Mouse (Mus musculus) kidney, postnatal 0 days (tissue): ENCODE results near the gene Gm42420. TPM values are rescaled to one million over a fixed set of nuclear protein-coding genes. Genes with fewer than 3 reads are reported as not detected.

ENCODE experiments used
- ATAC-seq: fragments of 200-750 bp; cut with Nextera tagmentation; replicated peaks from 2 replicates; pipeline ENCODE4 v1.8.0; 2017; ENCODE audit warnings: low read depth, moderate number of reproducible peaks, moderate TSS enrichment, moderate library complexity; ENCODE audit not compliant: low FRiP score
- DNase-seq: peaks from one replicate; pipeline ENCODE4 v3.0.0-alpha.2; 2016; ENCODE audit warnings: low spot score
- H3K27ac ChIP-seq: fragments of 300-500 bp; sonication (generic); 2 replicates; pipeline ENCODE4 v1.5.1; 2014; ENCODE audit warnings: mild to moderate bottlenecking
- H3K27me3 ChIP-seq: fragments of 300-500 bp; sonication (generic); 2 replicates; pipeline ENCODE4 v1.6.1; 2014; ENCODE audit warnings: low read length, mixed read lengths; ENCODE audit not compliant: insufficient read depth
- H3K36me3 ChIP-seq: fragments of 300-500 bp; sonication (generic); 2 replicates; pipeline ENCODE4 v1.6.1; 2014; ENCODE audit warnings: low read length, mixed read lengths; ENCODE audit not compliant: insufficient read depth
- H3K4me1 ChIP-seq: fragments of 300-500 bp; sonication (generic); replicated peaks from 2 replicates; pipeline ENCODE4 v1.6.1; 2014; ENCODE audit warnings: antibody characterized with exemption, low read length, mixed read lengths; ENCODE audit not compliant: insufficient read depth
- H3K4me2 ChIP-seq: fragments of 300-500 bp; sonication (generic); 2 replicates; pipeline ENCODE4 v1.6.1; 2014; ENCODE audit warnings: mild to moderate bottlenecking, low read length, moderate library complexity, mixed read lengths
- H3K4me3 ChIP-seq: fragments of 300-500 bp; sonication (generic); replicated peaks from 2 replicates; pipeline ENCODE4 v1.5.1; 2014; ENCODE audit warnings: low read depth, low read length
- H3K9ac ChIP-seq: fragments of 300-500 bp; sonication (generic); 2 replicates; pipeline ENCODE4 v1.6.1; 2014; ENCODE audit warnings: low read depth, low read length
- H3K9me3 ChIP-seq: fragments of 300-500 bp; sonication (generic); replicated peaks from 2 replicates; pipeline ENCODE4 v1.6.1; 2016; ENCODE audit warnings: low read length, inconsistent platforms, mixed read lengths
- CTCF ChIP-seq: IDR thresholded peaks from 2 replicates; pipeline ENCODE4 v1.5.1; 2016; ENCODE audit warnings: antibody characterized with exemption, low read depth, mild to moderate bottlenecking, moderate library complexity
- WGBS: fragments of 180-500 bp; shearing (Covaris S2); extraction: QIAGEN DNeasy Blood & Tissue Kit; methylation state at CpG from one replicate; pipeline ENCODE4 v1.1.7; 2014; 5-methylcytosine and 5-hydroxymethylcytosine counted together
- polyA plus RNA-seq: library from polyadenylated mRNA; unstranded; fragments of >200 nt; fragmentation: Nextera tagmentation; extraction: Ambion mirVana; gene quantifications from 2 replicates; pipeline ENCODE4 v1.2.1, GENCODE M21; 2015

The Gm42420 gene
- polyA plus RNA-seq, 1 experiment from 2014 or later: 0.97 TPM

DNA sequence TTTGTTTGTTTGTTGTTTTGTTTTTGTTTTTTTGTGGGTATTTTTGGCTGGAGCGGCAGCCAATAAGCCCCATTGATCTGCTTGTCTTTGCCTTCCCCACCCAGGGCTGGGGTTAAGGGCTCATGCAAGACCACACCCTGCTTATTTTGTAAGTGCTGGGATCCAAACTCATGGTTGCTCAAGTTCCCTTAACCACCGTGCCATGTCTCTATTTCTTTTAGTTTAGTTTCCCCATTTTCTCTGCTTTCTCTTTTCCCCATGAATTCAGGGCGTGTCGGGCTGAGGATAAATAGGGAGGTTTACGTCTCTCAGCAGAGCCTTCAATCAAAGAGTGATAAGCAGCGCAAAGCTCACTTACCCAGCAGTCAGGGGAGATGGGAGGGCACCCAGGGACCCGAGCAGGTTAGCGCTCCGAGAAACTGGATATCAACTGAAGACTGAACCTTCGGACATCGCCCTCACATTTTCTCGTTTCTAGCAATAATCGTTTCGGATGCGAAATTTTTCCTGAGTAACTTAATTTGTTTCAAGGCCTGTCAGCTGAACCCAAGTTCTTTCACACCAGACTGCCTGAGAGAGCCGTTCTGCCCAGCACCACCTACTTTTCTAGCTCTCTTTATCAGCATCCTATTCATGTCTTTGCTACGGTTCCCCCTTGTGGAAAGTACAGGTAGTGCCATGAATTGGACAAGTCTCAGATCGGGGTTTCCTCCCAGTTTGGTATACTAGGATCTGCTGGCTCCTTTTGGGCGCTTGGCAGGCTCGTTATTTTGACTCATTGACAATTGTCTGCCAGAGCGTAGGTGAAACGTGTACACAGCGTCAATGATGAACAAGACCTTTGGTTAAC lies 23.2 kb upstream of the Gm42420 start:
- 21% methylated on average over 23 of the region's 23 CpGs for WGBS
- DNase-seq (peak; percentile 96), ATAC-seq (0 out of 2 replicates have a peak, but pooled peaks have one; percentile 43)
- no peaks in the 10 kb centered on the region for H3K36me3 ChIP-seq
- H3K27ac ChIP-seq: no peak overlapping the region
- H3K9ac ChIP-seq: no peak overlapping the region
- H3K4me2 ChIP-seq: peak overlapping the region; percentile 34
- peaks cover 4% of the 10 kb centered on the region; the same call in 1 of the 2 replicates for H3K4me1 ChIP-seq
- H3K9me3 ChIP-seq: no peaks in the 10 kb centered on the region
- peak; percentile 96 for TF ChIP-seq CTCF
- H3K4me3 ChIP-seq: no peak overlapping the region
- H3K27me3 ChIP-seq: no peaks in the 10 kb centered on the region

DNA sequence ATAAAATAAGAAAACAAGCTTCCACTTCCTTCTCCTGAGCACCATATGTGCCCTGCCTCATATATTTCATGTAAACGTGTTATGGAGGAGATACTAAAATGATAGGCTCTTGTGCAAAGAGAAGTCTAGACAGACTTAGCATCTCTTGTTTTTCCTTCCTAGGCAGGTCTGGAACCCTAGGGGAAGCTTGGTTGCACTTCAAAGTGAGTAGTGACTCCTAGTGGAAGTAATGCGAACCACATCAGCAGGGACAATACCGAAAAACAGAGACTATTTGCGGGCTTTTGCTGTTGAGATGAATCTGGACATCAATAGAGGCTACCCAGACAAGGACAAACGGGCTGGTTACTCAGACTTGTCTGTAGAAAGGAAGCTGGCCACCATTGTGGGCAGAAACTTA lies 18.0 kb upstream of the Gm42420 start:
- H3K27me3 ChIP-seq: no peaks in the 10 kb centered on the region
- no peaks in the 10 kb centered on the region for H3K36me3 ChIP-seq
- H3K9me3 ChIP-seq: no peaks in the 10 kb centered on the region
- H3K4me1 ChIP-seq: no peaks in the 10 kb centered on the region
- no peak overlapping the region for H3K4me2 ChIP-seq
- peak; percentile 93 for TF ChIP-seq CTCF
- H3K27ac ChIP-seq: no peak overlapping the region
- DNase-seq (peak; percentile 83), ATAC-seq (no peak)
- H3K9ac ChIP-seq: no peak overlapping the region
- no peak overlapping the region for H3K4me3 ChIP-seq
- WGBS: 16% methylated on average over 5 of the region's 5 CpGs

DNA sequence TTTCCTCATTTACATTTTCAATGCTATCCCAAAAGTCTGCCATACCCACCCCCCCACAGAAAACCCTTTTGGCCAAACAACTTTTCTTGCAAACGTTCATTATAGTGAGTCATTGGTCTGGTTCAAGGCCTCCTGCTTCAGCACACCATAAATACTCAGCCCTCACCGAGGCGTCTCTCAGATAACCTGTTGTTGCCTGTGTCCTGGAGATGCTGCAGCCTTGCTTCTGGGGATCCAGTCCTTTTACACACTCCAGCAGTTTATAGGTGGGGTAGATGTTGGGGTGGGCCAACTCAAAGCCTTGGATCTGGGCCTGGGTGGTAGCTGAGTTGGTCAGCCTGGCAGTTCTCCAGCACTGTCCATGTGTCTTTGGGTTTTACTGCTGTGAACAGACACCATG lies 15.1 kb upstream of the Gm42420 start:
- H3K9ac ChIP-seq: no peak overlapping the region
- no peak for TF ChIP-seq CTCF

DNA sequence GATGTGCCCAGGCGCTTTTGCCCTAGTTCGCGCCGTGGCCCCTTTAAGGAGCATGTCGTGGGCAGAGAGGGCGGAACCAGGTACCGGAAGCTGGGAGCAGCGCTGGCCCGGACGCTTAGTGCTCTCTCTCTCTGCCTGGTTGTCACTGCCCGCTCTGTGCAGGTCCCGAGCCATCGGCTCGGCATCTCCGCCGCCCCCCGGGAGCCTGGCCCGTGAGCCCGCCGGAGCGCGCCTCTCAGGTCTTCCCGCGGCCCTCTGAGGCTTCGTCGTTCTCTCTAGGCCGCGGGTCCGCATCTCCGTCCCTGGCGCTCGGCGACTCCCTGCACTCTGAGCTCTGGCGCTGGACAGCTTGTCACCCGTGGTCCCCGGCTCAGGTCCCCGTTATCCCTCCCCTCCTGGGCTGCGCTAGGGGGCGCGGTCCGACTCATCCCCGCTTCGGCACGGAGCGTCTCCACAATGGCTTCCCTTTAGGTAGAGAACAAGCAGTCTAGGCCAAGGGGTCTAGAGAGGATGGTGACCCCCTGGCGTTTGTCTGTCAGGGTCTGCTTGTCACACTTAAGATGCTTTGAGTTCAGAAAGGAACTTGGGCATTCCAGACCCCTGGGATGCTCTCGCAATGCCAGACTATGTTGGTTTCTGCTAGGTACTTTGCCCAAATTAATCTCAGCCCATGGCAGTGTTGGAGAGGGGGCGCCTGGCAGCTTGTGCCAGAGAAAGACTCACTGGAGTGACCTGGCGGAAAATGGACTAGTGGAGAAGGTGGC lies 11.6 kb upstream of the Gm42420 start, which contains the start of gene Adck2:
Adck2 (plus strand) TSS at position 83 of the 764 bp plus-strand sequence.
- WGBS: under 1% methylated on average over 49 of the region's 49 CpGs
- peak; percentile 90 for ATAC-seq

More for the DNA sequence above, 15.1 kb upstream of the Gm42420 start:
- H3K36me3 ChIP-seq: no peaks in the 10 kb centered on the region
- DNase-seq (no peak), ATAC-seq (no peak)
- H3K4me3 ChIP-seq: no peak overlapping the region
- no peak overlapping the region for H3K27ac ChIP-seq
- no peaks in the 10 kb centered on the region for H3K27me3 ChIP-seq
- no peaks in the 10 kb centered on the region for H3K9me3 ChIP-seq
- peaks cover 7% of the 10 kb centered on the region; the same call in 1 of the 2 replicates for H3K4me1 ChIP-seq
- no peak overlapping the region for H3K4me2 ChIP-seq
- 48% methylated on average over 3 of the region's 3 CpGs for WGBS

DNA sequence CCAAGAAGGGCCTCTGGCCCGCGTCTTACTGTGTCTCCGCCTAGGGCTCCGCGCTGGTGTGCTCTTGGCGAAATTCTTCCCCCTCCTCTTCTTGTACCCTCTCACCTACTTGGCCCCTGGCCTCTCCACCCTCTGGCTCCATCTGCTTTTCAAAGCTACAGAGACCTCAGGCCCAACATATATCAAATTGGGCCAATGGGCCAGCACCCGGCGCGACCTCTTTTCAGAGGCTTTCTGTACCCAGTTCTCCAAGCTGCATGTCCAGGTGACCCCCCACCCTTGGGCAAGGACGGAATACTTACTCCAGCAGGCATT lies 11.0 kb upstream of the Gm42420 start:
- H3K9ac ChIP-seq: peak overlapping the region; percentile 79
- DNase-seq (no peak), ATAC-seq (peak; percentile 37; the same call in 1 of the 2 replicates)
- H3K36me3 ChIP-seq: 0 out of 2 replicates have a peak, but pooled peaks cover 10% of the 10 kb centered on the region
- peak overlapping the region; percentile 94 for H3K27ac ChIP-seq
- 30% methylated on average over 10 of the region's 10 CpGs for WGBS
- no peak for TF ChIP-seq CTCF
- H3K4me3 ChIP-seq: peak overlapping the region; percentile 78
- no peaks in the 10 kb centered on the region for H3K27me3 ChIP-seq
- no peaks in the 10 kb centered on the region for H3K9me3 ChIP-seq
- H3K4me1 ChIP-seq: peaks cover 7% of the 10 kb centered on the region; the same call in 1 of the 2 replicates
- H3K4me2 ChIP-seq: peak overlapping the region; percentile 84

More for the DNA sequence above, 11.6 kb upstream of the Gm42420 start, which contains the start of gene Adck2:
- peak within 1 kb of the TSS; percentile 84 for H3K4me2 ChIP-seq
- H3K9ac ChIP-seq: peak within 1 kb of the TSS; percentile 79
- peak; percentile 94 for DNase-seq
- no peaks in the 10 kb centered on the region for H3K9me3 ChIP-seq
- H3K4me1 ChIP-seq: peaks cover 7% of the 10 kb centered on the region; the same call in 1 of the 2 replicates
- TF ChIP-seq CTCF: peak; percentile 60
- 0 out of 2 replicates have a peak, but pooled peaks cover 10% of the 10 kb centered on the region for H3K36me3 ChIP-seq
- peak within 1 kb of the TSS; percentile 94 for H3K27ac ChIP-seq
- H3K27me3 ChIP-seq: no peaks in the 10 kb centered on the region
- H3K4me3 ChIP-seq: peak within 1 kb of the TSS; percentile 78

GRCm38 (mm10) chr6:39574951-39575350 lies 10.6 kb upstream of the Gm42420 start:
- Histone ChIP-seq H3K27me3 (no peaks in the 10 kb centered on the region), H3K36me3 (0 out of 2 replicates have a peak, but pooled peaks cover 13% of the 10 kb centered on the region), H3K27ac (peak overlapping the region; percentile 94; the same call in 1 of the 2 replicates), H3K9ac (peak overlapping the region; percentile 79; the same call in 1 of the 2 replicates), H3K4me2 (peak overlapping the region; percentile 84), H3K9me3 (no peaks in the 10 kb centered on the region), H3K4me1 (peaks cover 7% of the 10 kb centered on the region; the same call in 1 of the 2 replicates), H3K4me3 (peak overlapping the region; percentile 78)
- TF ChIP-seq CTCF: no peak
- WGBS: 67% methylated on average over 7 of the region's 7 CpGs
- DNase-seq: no peak
- ATAC-seq: no peak
